Mouse (Mus musculus) heart, adult 2 months (tissue): ENCODE data around the gene H2-K1.

ENCODE experiments used
- CTCF ChIP-seq: fragments of 200-600 bp; IDR thresholded peaks from 2 replicates; pipeline ENCODE4 v1.8.1; 2022; ENCODE audit warnings: antibody characterized with exemption, mild to moderate bottlenecking, moderate library complexity
- EP300 ChIP-seq: fragments of 200-500 bp; IDR thresholded peaks from 2 replicates; pipeline ENCODE4 v1.6.1; 2011; ENCODE audit warnings: low read depth, low read length, control low read depth; ENCODE audit not compliant: insufficient read depth
- POLR2A ChIP-seq: fragments of 200-500 bp; IDR thresholded peaks from 2 replicates; pipeline ENCODE4 v1.6.1; 2011; ENCODE audit warnings: mild to moderate bottlenecking, low read depth, low read length, control low read depth; ENCODE audit not compliant: insufficient read depth

GRCm38 (mm10) chr17:34039562-34040450, 39.7 kb upstream of the H2-K1 start:
- no peak for TF ChIP-seq CTCF
- TF ChIP-seq POLR2A: 0 out of 2 replicates have a peak, but pooled peaks have one; percentile 2
- TF ChIP-seq EP300: no peak
